Mouse (Mus musculus) adrenal gland (tissue): ENCODE measurements around the gene Zfp286.

Experiments used
- intact Hi-C: fragments of 180-260 bp; cut with DNase I; formaldehyde crosslinking; loops from one replicate; pipeline ENCODE4 v1.15.1; 2025

Gene Zfp286

GRCm38 (mm10) chr11:62710657-62711056, 78.6 kb downstream of the Zfp286 start:
- intact Hi-C loops = no loop called here

- intact Hi-C loops = no loop called here
These were observed 81.0 kb downstream of the Zfp286 start for GRCm38 (mm10) chr11:62708252-62708651.

GRCm38 (mm10) chr11:62706141-62706540, 83.1 kb downstream of the Zfp286 start:
- intact Hi-C loops = no loop called here
